In the genomic region with DNA sequence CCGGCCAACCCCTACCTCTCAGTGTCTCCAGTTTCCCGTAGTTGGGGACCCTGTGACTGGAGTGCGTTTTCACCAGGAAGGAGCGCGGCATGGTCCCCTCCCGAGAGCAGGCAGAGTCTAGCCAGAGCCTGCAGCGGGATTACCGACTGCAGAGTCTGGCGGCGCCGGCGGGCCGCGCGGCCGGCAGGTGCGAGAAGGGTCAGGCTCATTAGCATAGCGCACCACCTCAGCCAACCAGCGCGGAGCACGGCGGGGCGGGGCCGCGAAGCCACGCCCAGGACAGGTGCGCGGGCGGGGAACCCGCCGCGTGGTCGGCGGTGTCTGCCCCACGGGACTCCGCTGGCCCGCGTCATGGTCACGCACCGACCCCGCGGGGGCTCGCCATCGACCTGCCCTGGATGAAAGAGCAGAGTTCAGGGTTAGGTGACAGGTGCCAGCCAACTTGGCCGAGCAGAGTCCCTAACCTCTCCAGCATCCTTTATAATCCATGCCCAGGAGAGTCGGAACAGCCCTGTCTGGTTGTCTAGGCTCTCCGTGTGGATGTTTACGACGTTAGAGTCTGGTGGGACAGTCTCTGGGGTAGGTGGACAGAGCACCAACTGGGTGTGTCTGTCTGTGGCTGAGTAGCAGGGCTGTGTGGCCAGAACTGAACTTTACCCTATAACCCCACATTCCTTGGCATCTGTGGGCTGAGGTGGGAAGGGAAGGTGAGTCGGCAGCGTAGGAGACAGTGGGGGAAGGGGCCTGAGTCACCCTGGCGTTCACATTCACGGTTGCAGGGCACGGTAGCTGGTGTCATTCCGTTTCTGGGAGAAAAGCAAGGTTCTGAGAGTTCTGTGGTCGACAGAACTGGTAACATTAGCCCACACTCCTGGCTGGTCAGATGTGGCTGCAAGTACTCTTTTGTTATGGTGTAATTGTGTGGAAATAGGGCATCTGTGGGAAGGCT, we compare ENCODE assay signal across 8 mouse cellular contexts. TPM values are rescaled to one million over a fixed set of nuclear protein-coding genes. Genes with fewer than 3 reads are reported as not detected.
DNase-seq lines count a peak whose midpoint lies in the region; ATAC-seq lines count a peak whose summit lies in the region.

A gene (minus strand): TSS at position 210 of the 949 bp plus-strand sequence.

- peaks cover 46% of the 10 kb centered on the region for H3K27me3 ChIP-seq in lung, embryonic 15.5 days

- 1% methylated on average over 56 of the region's 56 CpGs for WGBS in lung, embryonic 15.5 days

- H3K9me3 ChIP-seq in lung, embryonic 15.5 days = no peaks in the 10 kb centered on the region

- peak within 1 kb of the TSS; percentile 32 for H3K9ac ChIP-seq in lung, embryonic 15.5 days

- H3K27ac ChIP-seq in lung, embryonic 15.5 days = 0 out of 2 replicates have a peak within 1 kb of the TSS, but pooled peaks have one; percentile 27

- peak within 1 kb of the TSS; percentile 37 for H3K4me3 ChIP-seq in lung, embryonic 15.5 days

- peaks cover 34% of the 10 kb centered on the region for H3K4me1 ChIP-seq in lung, embryonic 15.5 days

- ATAC-seq in cerebellum, adult (ENCODE audit: insufficient number of reproducible peaks, low FRiP score, low TSS enrichment) = peak; percentile 69; the same call in 1 of the 2 replicates
- ATAC-seq in lung, embryonic 15.5 days (ENCODE audit: borderline replicate concordance, extremely low read depth, low FRiP score, low TSS enrichment) = peak; percentile 76

- DNase-seq in cerebellum, postnatal 4 days (ENCODE audit: low spot score in 2 of 2) = no peak
- peak; percentile 69 to 71 for DNase-seq in cerebellum, postnatal 10 days
- DNase-seq in gastrocnemius, postnatal 14 days = peak; percentile 67
- DNase-seq in kidney, adult 18-20 months = peak; percentile 85
- DNase-seq in ovary, postnatal 36 days (ENCODE audit: low spot score) = peak; percentile 64
- peak; percentile 64 to 65 for DNase-seq in urinary bladder, postnatal 36 days (ENCODE audit: low spot score in 2 of 2)

- intact Hi-C loops in gastrocnemius, postnatal 14 days (cut with DNase I; ENCODE audit: low total_unique reads) = no loop called here

- H3K4me2 ChIP-seq in lung, embryonic 15.5 days = peak within 1 kb of the TSS; percentile 57

- no peaks in the 10 kb centered on the region; the same call in 1 of the 2 replicates for H3K36me3 ChIP-seq in lung, embryonic 15.5 days

RNA-seq across cellular contexts. Expression of the gene that starts here (rescaled TPM):
- total RNA-seq in gastrocnemius, postnatal 14 days (2021) = 1 to 10 TPM; 3.1 to 4.1 TPM
- 1.1 and 1.2 TPM in 2 replicates for polyA plus RNA-seq in lung, embryonic 15.5 days (2015; fragmentation: Nextera tagmentation; extraction: Ambion mirVana)

Comparison
In these comparisons a context has a peak if more than half of its experiments do, and no peak if none do; other contexts are left out.
1. DNase-seq: peak in cerebellum, postnatal 10 days (2 of 2), gastrocnemius, postnatal 14 days (single experiment), kidney, adult 18-20 months (single experiment), ovary, postnatal 36 days (single experiment) and urinary bladder, postnatal 36 days (2 of 2); none in cerebellum, postnatal 4 days (0 of 2).